Mouse (Mus musculus) olfactory bulb, adult 2 months (tissue): ENCODE data around the gene Tradd.

ENCODE experiments used
- CTCF ChIP-seq: fragments of 200-500 bp; IDR thresholded peaks from 2 replicates; pipeline ENCODE4 v1.5.1; 2012; ENCODE audit warnings: low read depth, mild to moderate bottlenecking, low read length, moderate library complexity; ENCODE audit not compliant: insufficient read depth
- POLR2A ChIP-seq: fragments of 200-500 bp; IDR thresholded peaks from 2 replicates; pipeline ENCODE4 v1.6.1; 2012; ENCODE audit warnings: mild to moderate bottlenecking, low read depth, low read length, moderate library complexity; ENCODE audit not compliant: insufficient read depth

DNA sequence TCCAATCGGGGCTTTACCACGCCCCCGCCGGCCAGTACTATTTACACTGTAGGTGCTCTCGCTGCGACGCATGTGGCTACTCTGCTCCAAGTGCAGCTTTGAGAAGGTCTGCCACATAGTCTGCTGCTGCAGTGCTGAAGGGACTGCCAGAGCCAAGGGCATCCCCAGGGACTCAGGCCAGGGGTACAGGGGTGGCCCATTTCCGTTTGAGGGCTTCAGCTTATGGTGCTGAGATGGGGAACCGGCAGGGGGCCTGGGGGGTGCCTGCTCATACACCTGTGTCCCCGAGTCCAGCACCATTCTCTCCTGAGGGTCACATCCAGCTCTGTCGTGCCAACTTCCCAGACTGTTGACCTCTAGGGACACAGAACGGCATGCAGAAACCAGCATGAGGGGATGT, 21.1 kb upstream of the Tradd start:
- TF ChIP-seq CTCF = no peak
- TF ChIP-seq POLR2A = no peak
